Mouse (Mus musculus): ENCODE data around the gene Asah2.

DNA sequence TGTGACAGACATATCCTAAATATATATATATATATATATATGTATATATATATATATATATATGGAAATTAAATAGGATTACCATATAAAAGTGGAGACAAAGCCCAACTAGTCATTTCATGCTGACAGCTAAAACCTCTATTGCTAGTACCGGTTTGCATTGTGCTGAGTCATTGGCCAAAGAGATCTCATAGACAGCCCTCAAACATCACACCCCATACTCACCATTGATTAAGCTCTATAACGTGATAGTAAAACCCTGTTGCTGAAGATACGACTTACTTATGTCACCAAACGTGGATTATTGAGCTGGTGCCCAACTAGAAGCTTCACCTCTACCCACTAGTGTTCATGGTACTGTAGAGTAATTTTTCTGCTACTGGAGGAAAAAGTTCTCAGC is 17.2 kb downstream of the Asah2 start:
- TF ChIP-seq POLR2A (IDR thresholded peaks at IDR 0.05; ENCODE audit: low read depth, low read length) (no peak), CTCF (IDR thresholded peaks at IDR 0.05; ENCODE audit: borderline replicate concordance, insufficient read depth, low read length) (no peak)

Data from embryonic fibroblast, embryonic 13.5 days (primary cell).